Mouse (Mus musculus) central nervous system, embryonic 11.5 days (tissue): Measurements from ENCODE around the gene Clpsl2. TPM values are rescaled to one million over a fixed set of nuclear protein-coding genes. Genes with fewer than 3 reads are reported as not detected.

Source experiments
- polyA plus RNA-seq: library from polyadenylated mRNA; depleted of rRNA; stranded (reverse); fragments of >200 nt; gene quantifications from 2 replicates; pipeline ENCODE4 v1.2.3, GENCODE M21; 2012; rRNA removed

Clpsl2 gene
- not detected in 2 replicates for polyA plus RNA-seq

GRCm38 (mm10) chr17:28549111-28549510, at the start of gene Clpsl2:
Clpsl2 (plus strand) TSS chr17:28549411.

GRCm38 (mm10) chr17:28517441-28517955, 31.7 kb upstream of the Clpsl2 start, which contains the start of gene Fkbp5:
Fkbp5 (minus strand) TSS chr17:28517527.

GRCm38 (mm10) chr17:28530506-28530905, 18.7 kb upstream of the Clpsl2 start, which contains the start of gene Armc12:
Armc12 (plus strand) TSS chr17:28530806.

GRCm38 (mm10) chr17:28560598-28560997, 11.4 kb downstream of the Clpsl2 start, which contains the start of gene Clps:
Clps (minus strand) TSS chr17:28560766.

GRCm38 (mm10) chr17:28575244-28576125, 26.3 kb downstream of the Clpsl2 start, which contains the start of gene Lhfpl5:
Lhfpl5 (plus strand) TSS chr17:28575641.

Other genes with a start within 250 kb of the Clpsl2 start
- 18.2 and 28.9 TPM in 2 replicates for gene Fance, start 235.9 kb upstream of the Clpsl2 start, polyA plus RNA-seq
- 2,176 and 3,752 TPM in 2 replicates for gene Rpl10a, start 220.9 kb upstream of the Clpsl2 start, polyA plus RNA-seq
- 28.5 and 46.8 TPM in 2 replicates for gene Tead3, start 198.6 kb upstream of the Clpsl2 start, polyA plus RNA-seq
- 4.1 TPM in 2 replicates for gene Tulp1, start 184.2 kb upstream of the Clpsl2 start, polyA plus RNA-seq
- gene Fkbp5, start 31.9 kb upstream of the Clpsl2 start, polyA plus RNA-seq: 33.1 and 70.5 TPM in 2 replicates
- gene Armc12, start 18.6 kb upstream of the Clpsl2 start, polyA plus RNA-seq: 0.06 TPM in 1 of 2 replicates, not detected in the other
- 0.16 and 0.24 TPM in 2 replicates for gene Clps, start 11.4 kb downstream of the Clpsl2 start, polyA plus RNA-seq
- 0.32 and 1.0 TPM in 2 replicates for gene Lhfpl5, start 26.2 kb downstream of the Clpsl2 start, polyA plus RNA-seq
- 84.5 and 94.2 TPM in 2 replicates for gene Srpk1, start 73.3 kb downstream of the Clpsl2 start, polyA plus RNA-seq
- gene Slc26a8, start 140.8 kb downstream of the Clpsl2 start, polyA plus RNA-seq: 1.6 and 1.9 TPM in 2 replicates
- 56.1 and 75.3 TPM in 2 replicates for gene Mapk14, start 141.9 kb downstream of the Clpsl2 start, polyA plus RNA-seq
- 0.64 and 0.91 TPM in 2 replicates for gene AC170998.1, start 176.7 kb downstream of the Clpsl2 start, polyA plus RNA-seq
- gene Mapk13, start 219.9 kb downstream of the Clpsl2 start, polyA plus RNA-seq: 1.8 and 3.6 TPM in 2 replicates